Mouse (Mus musculus) testis, adult 2 months (tissue): Measurements from ENCODE around the gene Snrpa1. TPM values are rescaled to one million over a fixed set of nuclear protein-coding genes. Genes with fewer than 3 reads are reported as not detected.

ENCODE experiments used
- H3K27ac ChIP-seq: fragments of 200-500 bp; 2 replicates; pipeline ENCODE4 v1.5.1; 2012; ENCODE audit warnings: low read depth, low read length; ENCODE audit not compliant: control insufficient read depth, insufficient read depth
- H3K27me3 ChIP-seq: fragments of 200-500 bp; 2 replicates; pipeline ENCODE4 v1.6.1; 2012; ENCODE audit warnings: mild to moderate bottlenecking, low read length, moderate library complexity; ENCODE audit not compliant: control insufficient read depth, insufficient read depth
- H3K36me3 ChIP-seq: fragments of 200-500 bp; 2 replicates; pipeline ENCODE4 v1.6.1; 2012; ENCODE audit warnings: mild to moderate bottlenecking, low read length; ENCODE audit not compliant: control insufficient read depth, insufficient read depth
- H3K4me1 ChIP-seq: fragments of 200-500 bp; 2 replicates; pipeline ENCODE4 v1.6.1; 2012; ENCODE audit warnings: low read length; ENCODE audit not compliant: control insufficient read depth, insufficient read depth
- H3K4me3 ChIP-seq: fragments of 200-500 bp; 2 replicates; pipeline ENCODE4 v1.5.1; 2012; ENCODE audit warnings: low read depth, mild to moderate bottlenecking, low read length, moderate library complexity, mixed read lengths; ENCODE audit not compliant: control insufficient read depth
- CTCF ChIP-seq: fragments of 200-500 bp; IDR thresholded peaks from 2 replicates; pipeline ENCODE4 v1.5.1; 2012; ENCODE audit warnings: low read depth, mild to moderate bottlenecking, inconsistent platforms, low read length, moderate library complexity; ENCODE audit not compliant: control insufficient read depth, insufficient read depth, insufficient replicate concordance
- POLR2A ChIP-seq: fragments of 200-500 bp; IDR thresholded peaks from 2 replicates; pipeline ENCODE4 v1.6.1; 2012; ENCODE audit warnings: low read depth, mild to moderate bottlenecking, inconsistent platforms, low read length, moderate library complexity; ENCODE audit not compliant: control insufficient read depth
- polyA plus RNA-seq: library from polyadenylated mRNA; depleted of rRNA; stranded (reverse); fragments of >200 nt; gene quantifications from 2 replicates; pipeline ENCODE4 v1.2.3, GENCODE M21; 2012; rRNA removed

The Snrpa1 gene
- polyA plus RNA-seq, 1 experiment: 48.6 TPM

GRCm38 (mm10) chr7:66118046-66118445 lies 59.2 kb downstream of the Snrpa1 start:
- no peaks in the 10 kb centered on the region for H3K36me3 ChIP-seq
- H3K27me3 ChIP-seq: no peaks in the 10 kb centered on the region
- H3K27ac ChIP-seq: no peak overlapping the region
- peaks cover 3% of the 10 kb centered on the region; the same call in 1 of the 2 replicates for H3K4me1 ChIP-seq
- H3K4me3 ChIP-seq: no peak overlapping the region
- TF ChIP-seq CTCF (no peak), POLR2A (no peak)

- Histone ChIP-seq H3K27ac (no peak overlapping the region), H3K27me3 (no peaks in the 10 kb centered on the region), H3K4me1 (peaks cover 3% of the 10 kb centered on the region; the same call in 1 of the 2 replicates), H3K4me3 (no peak overlapping the region), H3K36me3 (no peaks in the 10 kb centered on the region)
- TF ChIP-seq POLR2A: no peak
- TF ChIP-seq CTCF: no peak
Measured at GRCm38 (mm10) chr7:66118796-66119195, 60.0 kb downstream of the Snrpa1 start.

DNA sequence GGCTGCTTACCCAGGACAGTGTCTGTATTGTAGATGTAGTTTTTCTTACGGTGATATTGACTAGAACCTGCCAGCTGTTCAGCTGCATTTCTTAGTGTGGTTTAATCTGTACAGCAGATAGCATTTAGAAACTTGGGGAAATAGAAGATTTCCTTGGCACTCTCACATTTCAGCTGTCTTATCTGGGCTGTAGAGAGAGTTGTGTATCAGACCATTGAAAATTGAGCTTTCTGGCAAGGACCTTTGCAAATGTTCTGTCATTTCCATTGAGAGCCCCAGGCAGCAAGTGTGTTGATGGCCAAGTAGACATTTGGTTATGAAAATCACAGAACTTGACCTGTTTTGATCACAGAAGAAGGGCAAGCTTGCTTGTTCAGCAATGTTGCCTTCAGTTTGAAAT lies 61.3 kb downstream of the Snrpa1 start:
- TF ChIP-seq POLR2A: no peak
- TF ChIP-seq CTCF: no peak
- peaks cover 3% of the 10 kb centered on the region; the same call in 1 of the 2 replicates for H3K4me1 ChIP-seq
- no peaks in the 10 kb centered on the region for H3K27me3 ChIP-seq
- no peaks in the 10 kb centered on the region for H3K36me3 ChIP-seq
- H3K4me3 ChIP-seq: no peak overlapping the region
- H3K27ac ChIP-seq: no peak overlapping the region

DNA sequence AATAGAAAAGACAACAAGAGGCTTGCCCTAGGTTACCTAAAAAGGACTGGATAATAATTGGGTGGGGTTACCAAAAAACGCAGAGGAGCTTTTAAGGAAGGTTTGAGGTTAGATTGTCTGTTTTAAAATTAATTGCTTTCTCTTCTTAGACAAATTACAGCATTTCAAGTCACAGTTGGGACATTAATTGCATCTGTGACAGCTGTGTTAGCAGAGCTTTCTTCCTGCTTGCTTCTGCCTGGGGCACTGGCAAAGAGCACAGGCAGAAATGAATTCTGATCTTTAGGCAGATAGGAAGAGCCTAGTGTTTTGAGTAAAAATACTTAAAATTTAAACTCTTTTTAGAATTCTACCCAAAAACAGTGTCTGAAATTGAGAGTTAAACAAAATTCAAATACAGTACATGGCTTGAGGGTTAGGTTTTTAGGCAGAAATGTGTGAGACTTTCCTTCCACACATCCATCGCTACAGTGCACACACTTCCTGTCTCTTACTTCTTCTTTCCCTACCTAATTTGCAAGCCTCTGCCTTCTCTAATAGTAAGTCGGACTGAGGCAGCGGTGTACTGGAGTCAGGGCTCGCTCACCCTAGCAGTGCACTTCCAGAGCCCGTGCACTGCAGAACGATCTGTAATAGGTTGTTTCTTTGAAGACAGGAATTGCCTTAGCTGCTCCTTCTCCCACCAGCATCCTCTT lies 62.0 kb downstream of the Snrpa1 start:
- no peak overlapping the region for H3K27ac ChIP-seq
- no peak for TF ChIP-seq POLR2A
- TF ChIP-seq CTCF: no peak
- H3K27me3 ChIP-seq: no peaks in the 10 kb centered on the region
- H3K36me3 ChIP-seq: no peaks in the 10 kb centered on the region
- peaks cover 3% of the 10 kb centered on the region; the same call in 1 of the 2 replicates for H3K4me1 ChIP-seq
- H3K4me3 ChIP-seq: no peak overlapping the region

Other genes with a start within 250 kb of the Snrpa1 start
- gene Pcsk6, start 197.3 kb upstream of the Snrpa1 start, polyA plus RNA-seq: 4.6 TPM in 2 replicates
- not detected in 2 replicates for gene Gm45213, start 15.4 kb upstream of the Snrpa1 start, polyA plus RNA-seq
- gene Selenos, start 20.6 kb downstream of the Snrpa1 start, polyA plus RNA-seq: 135 and 163 TPM in 2 replicates
- 1.5 and 1.8 TPM in 2 replicates for gene Chsy1, start 50.5 kb downstream of the Snrpa1 start, polyA plus RNA-seq